Mouse (Mus musculus) T-helper 1 cell (primary cell): Measurements from ENCODE around the gene Hist1h3b.

Source experiments
- in situ Hi-C: fragments of 300-600 bp; cut with MboI, MseI; formaldehyde crosslinking; loops from one replicate; pipeline ENCODE4 v1.15.1; 2025; ENCODE audit warnings: high pct_unique_total_duplicates

The Hist1h3b gene

GRCm38 (mm10) chr13:23751478-23751956 lies 550 bp upstream of the Hist1h3b start:
- in situ Hi-C loops, result loop anchor here (10.0 to 25.0 kb wide), 3 partner anchors 317 to 1964 kb away; partner anchors contain the start of genes Gmnn, Hist1h1b, Hist1h2an and Hist1h2bp

- in situ Hi-C loops, result loop anchor here (10.0 to 25.0 kb wide), 3 partner anchors 318 to 1965 kb away; partner anchors contain the start of genes Gmnn, Hist1h1b, Hist1h2an and Hist1h2bp
Measured at GRCm38 (mm10) chr13:23752742-23753172, 690 bp downstream of the Hist1h3b start.

GRCm38 (mm10) chr13:23753314-23754078 lies 1.4 kb downstream of the Hist1h3b start:
- in situ Hi-C loops, result loop anchor here (10.0 to 25.0 kb wide), 3 partner anchors 319 to 1966 kb away; partner anchors contain the start of genes Gmnn, Hist1h1b, Hist1h2an and Hist1h2bp

- in situ Hi-C loops, result loop anchor here (10.0 to 25.0 kb wide), 3 partner anchors 320 to 1968 kb away; partner anchors contain the start of genes Gmnn, Hist1h1b, Hist1h2an and Hist1h2bp
Measured at GRCm38 (mm10) chr13:23755000-23755399, 2.9 kb downstream of the Hist1h3b start.

- in situ Hi-C loops, result loop anchor here (10.0 to 25.0 kb wide), 3 partner anchors 322 to 1969 kb away; partner anchors contain the start of genes Gmnn, Hist1h1b, Hist1h2an and Hist1h2bp
Measured at GRCm38 (mm10) chr13:23756790-23757189, 4.7 kb downstream of the Hist1h3b start, which contains the start of gene Hist1h4b. Gene Hist1h4b (plus strand): TSS chr13:23757013.

GRCm38 (mm10) chr13:23757211-23757773 lies 5.2 kb downstream of the Hist1h3b start:
- in situ Hi-C loops, result loop anchor here (10.0 to 25.0 kb wide), 3 partner anchors 322 to 1970 kb away; partner anchors contain the start of genes Gmnn, Hist1h1b, Hist1h2an and Hist1h2bp

GRCm38 (mm10) chr13:23757921-23758320 lies 5.9 kb downstream of the Hist1h3b start:
- in situ Hi-C loops, result loop anchor here (10.0 to 25.0 kb wide), 3 partner anchors 323 to 1971 kb away; partner anchors contain the start of genes Gmnn, Hist1h1b, Hist1h2an and Hist1h2bp

GRCm38 (mm10) chr13:23759251-23759771 lies 7.2 kb downstream of the Hist1h3b start:
- in situ Hi-C loops, result loop anchor here (10.0 to 25.0 kb wide), 3 partner anchors 325 to 1972 kb away; partner anchors contain the start of genes Gmnn, Hist1h1b, Hist1h2an and Hist1h2bp

GRCm38 (mm10) chr13:23759916-23760239 lies 7.8 kb downstream of the Hist1h3b start:
- in situ Hi-C loops, result loop anchor here (10.0 to 25.0 kb wide), 4 partner anchors 325 to 1973 kb away; partner anchors contain the start of genes Gmnn, Hist1h1b, Hist1h2an and Hist1h2bp

- in situ Hi-C loops, result loop anchor here (10.0 to 25.0 kb wide), 3 partner anchors 854 to 1973 kb away; partner anchors contain the start of genes Gmnn, Hist1h1b, Hist1h2an and Hist1h2bp
Measured at GRCm38 (mm10) chr13:23760240-23760971, 8.3 kb downstream of the Hist1h3b start.

GRCm38 (mm10) chr13:23760972-23761864 lies 9.2 kb downstream of the Hist1h3b start, which contains the start of gene Hist1h4a:
Gene Hist1h4a (minus strand): TSS chr13:23761230.
- in situ Hi-C loops, result loop anchor here (10.0 to 25.0 kb wide), 3 partner anchors 854 to 1974 kb away; partner anchors contain the start of genes Gmnn, Hist1h1b, Hist1h2an and Hist1h2bp

GRCm38 (mm10) chr13:23761871-23762821 lies 10.1 kb downstream of the Hist1h3b start, which contains the start of gene Hist1h3a:
Gene Hist1h3a (minus strand): TSS chr13:23762386.
- in situ Hi-C loops, result loop anchor here (10.0 to 25.0 kb wide), 3 partner anchors 853 to 1975 kb away; partner anchors contain the start of genes Gmnn, Hist1h1b, Hist1h2an and Hist1h2bp

GRCm38 (mm10) chr13:23763242-23763585 lies 11.1 kb downstream of the Hist1h3b start:
- in situ Hi-C loops, result loop anchor here (10.0 to 25.0 kb wide), 3 partner anchors 852 to 1976 kb away; partner anchors contain the start of genes Gmnn, Hist1h1b, Hist1h2an and Hist1h2bp

- in situ Hi-C loops, result loop anchor here (10.0 to 25.0 kb wide), 3 partner anchors 851 to 1976 kb away; partner anchors contain the start of genes Gmnn, Hist1h1b, Hist1h2an and Hist1h2bp
Measured at GRCm38 (mm10) chr13:23763586-23764323, 11.7 kb downstream of the Hist1h3b start, which contains the start of gene Hist1h1a. Gene Hist1h1a (plus strand): TSS chr13:23763666.

GRCm38 (mm10) chr13:23764324-23765171 lies 12.5 kb downstream of the Hist1h3b start:
- in situ Hi-C loops, result loop anchor here (10.0 to 25.0 kb wide), 3 partner anchors 850 to 1977 kb away; partner anchors contain the start of genes Gmnn, Hist1h1b, Hist1h2an and Hist1h2bp

- in situ Hi-C loops, result loop anchor here (10.0 to 25.0 kb wide), 3 partner anchors 850 to 1978 kb away; partner anchors contain the start of genes Gmnn, Hist1h1b, Hist1h2an and Hist1h2bp
Measured at GRCm38 (mm10) chr13:23765172-23765513, 13.1 kb downstream of the Hist1h3b start.
